Mouse (Mus musculus): Measurements from ENCODE around the gene Plac9a. TPM values are rescaled to one million over a fixed set of nuclear protein-coding genes. Genes with fewer than 3 reads are reported as not detected.
"Not testable (repeated sequence)": the region's sequence is repeated elsewhere in the genome, so short reads cannot be mapped to it uniquely, and the experiment has no call there.

Plac9a gene
- polyA plus RNA-seq (2017; shearing (Covaris generic)) = not detected

DNA sequence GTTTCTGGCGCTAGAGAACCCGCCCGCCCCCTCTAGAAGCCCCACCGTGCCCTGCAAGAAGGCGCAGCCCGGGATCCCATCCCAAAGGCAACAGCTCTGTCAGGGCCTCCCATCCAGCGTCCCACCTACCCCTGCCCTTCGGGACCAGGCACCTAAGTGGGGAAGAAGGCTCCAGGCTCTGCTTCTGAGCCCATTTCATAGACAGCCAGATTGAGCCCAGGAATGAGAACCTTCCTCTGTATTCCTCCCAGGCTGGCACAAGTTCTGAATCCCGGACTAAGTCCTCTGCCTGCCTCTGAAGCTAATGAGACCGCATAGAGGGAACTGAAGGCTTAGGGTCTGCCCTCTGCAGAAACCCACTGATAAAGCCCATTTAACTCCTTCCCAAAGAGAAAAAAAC, at the start of gene Plac9a:
TSS of gene Plac9a (minus strand) at position 101 of the 400 bp plus-strand sequence.
- ATAC-seq = not testable (repeated sequence)

DNA sequence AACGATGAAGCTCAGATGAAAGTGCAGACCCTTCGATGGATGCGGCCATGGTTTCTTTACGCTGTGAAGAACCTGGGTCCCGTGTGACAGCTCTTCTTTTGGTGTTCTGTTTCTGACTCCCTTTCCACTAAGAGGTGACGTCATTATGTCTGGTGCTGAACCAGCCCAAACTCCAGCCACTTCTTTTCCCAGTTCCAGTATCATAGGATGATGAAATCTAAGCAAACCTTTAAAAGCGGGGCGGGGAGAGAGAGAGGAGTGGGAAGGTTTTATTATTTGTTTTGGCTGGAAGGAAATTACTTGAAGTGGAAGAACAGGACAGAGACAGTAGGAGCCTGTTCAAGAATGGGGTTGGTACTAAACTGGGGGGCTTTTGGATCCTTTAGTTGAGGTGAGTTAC, 35.1 kb upstream of the Plac9a start, which contains the start of gene Cphx1:
TSS of gene Cphx1 (plus strand) at position 301 of the 400 bp plus-strand sequence.
- not testable (repeated sequence) for ATAC-seq

DNA sequence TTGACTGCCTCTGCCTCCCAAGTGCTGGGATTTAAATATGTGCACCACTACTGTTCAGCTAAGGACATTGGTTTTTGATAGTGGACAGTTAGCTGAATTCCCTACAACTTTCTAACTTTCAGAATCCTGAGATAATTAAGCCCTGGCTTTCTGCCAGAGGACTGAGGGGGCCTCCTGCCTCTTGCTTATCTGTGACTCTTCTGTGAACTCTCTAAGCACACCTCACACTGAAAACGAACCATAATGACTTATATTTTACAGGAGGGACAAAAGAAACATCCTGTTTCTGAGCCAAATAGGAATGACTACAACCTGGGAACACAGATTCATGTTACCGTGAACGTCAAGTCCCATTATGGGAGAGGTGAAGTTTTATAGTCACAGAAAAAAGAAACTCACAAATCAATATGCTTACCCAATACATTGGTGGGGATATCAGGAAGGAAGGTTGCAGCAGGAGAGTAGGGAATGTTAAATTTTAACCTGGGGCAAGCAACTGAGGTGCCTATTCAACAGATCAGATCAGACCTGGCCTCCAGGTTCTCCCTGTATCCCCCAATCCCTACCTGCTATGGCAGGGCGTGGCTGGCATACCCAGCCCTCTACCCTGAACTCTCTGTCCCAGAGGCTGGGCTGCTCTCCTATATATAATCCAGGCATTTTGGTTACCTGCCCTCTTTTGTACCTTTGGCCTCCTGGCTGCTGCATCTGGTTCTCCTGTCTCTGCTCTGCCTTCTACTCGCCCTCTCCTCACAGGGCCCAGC, 34.1 kb upstream of the Plac9a start:
- not testable (repeated sequence) for ATAC-seq

DNA sequence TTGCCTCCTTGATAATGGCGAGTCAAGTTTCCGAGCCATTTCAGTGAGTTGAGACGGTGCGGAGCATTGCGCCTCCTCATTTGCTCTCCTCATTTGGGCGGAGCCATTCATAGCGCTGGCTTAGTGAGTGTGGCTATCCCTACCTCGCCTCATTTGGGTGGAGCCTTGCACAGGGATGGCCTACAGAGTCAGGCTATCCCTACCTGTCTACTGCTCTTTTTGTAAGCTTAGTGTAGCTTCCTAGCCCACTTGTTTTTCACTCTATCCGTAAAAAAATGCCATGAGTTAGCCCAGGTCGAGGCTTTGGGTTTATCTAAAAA, 24.6 kb upstream of the Plac9a start, which contains the start of gene Tmem254a:
TSS of gene Tmem254a (minus strand) at position 111 of the 320 bp plus-strand sequence.
- ATAC-seq = peak; percentile 91

DNA sequence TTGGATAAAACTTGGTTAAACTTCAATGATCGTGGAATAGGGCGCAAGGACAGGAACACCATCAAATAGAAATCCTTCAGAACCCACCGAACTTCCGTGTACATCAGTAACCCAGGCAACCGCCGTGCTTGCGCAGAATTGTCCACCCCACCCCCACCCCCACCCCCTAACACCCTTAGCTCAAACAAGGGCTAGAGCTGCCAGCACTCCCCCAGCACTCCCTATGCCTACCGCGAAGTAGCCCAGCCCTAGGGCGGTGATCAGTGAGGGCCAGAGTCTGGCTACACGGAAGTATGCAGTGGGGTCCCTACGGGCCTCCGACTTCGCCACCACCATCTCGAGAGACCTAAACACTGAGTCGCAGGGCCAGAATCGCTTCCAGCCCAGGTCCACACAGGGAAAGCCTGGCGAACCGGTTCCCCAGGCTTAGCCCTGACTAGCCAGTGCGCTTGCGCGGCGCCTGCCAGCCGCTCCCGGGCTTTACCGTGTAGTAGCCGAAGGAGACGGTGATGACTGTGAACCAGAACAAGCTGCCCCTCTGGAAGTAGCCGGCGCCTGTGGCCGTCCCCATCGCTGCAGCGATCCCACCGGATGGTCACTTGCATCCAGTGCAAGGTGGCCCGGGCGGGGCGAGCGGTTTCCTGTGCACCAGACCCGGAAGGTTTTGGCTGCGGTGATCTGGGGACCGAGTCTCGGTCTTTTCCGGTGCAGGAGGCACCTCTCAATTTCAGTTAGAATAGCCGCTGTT, 24.1 kb upstream of the Plac9a start:
- ATAC-seq = peak; percentile 55

DNA sequence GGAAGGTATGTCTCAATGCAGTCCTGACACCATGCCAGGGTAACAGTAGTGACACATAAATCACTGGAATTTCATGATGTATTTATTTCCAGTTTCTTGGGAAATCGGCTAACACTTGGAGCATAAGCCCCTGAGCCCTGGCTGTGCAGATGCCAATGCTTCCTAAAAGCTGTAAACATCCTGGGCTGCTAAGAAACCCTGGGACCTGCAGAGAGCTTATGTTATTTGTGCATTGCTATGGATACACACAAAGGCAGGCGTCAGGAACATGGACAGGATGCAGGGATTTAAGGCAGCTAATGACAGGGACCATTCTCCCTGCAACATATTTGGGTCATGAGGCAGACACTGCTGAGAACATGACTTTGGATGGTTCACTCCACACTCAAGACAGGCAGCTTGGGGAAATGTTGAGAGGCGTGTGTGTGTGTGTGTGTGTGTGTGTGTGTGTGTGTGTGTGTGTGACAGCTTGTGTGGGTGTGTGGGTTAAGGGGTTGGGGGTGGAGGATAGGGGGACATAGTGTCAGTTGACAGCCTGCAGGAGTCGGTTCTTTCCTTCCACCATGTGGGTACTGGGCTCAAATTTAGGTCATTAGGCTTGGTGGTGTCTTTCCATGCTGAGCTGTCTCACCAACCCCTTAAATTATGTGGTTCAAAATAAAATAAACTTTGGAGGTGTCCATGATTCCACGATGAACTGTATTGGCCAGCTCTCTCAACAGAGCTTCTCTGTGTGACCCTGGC, 15.7 kb upstream of the Plac9a start:
- ATAC-seq = not testable (repeated sequence)

DNA sequence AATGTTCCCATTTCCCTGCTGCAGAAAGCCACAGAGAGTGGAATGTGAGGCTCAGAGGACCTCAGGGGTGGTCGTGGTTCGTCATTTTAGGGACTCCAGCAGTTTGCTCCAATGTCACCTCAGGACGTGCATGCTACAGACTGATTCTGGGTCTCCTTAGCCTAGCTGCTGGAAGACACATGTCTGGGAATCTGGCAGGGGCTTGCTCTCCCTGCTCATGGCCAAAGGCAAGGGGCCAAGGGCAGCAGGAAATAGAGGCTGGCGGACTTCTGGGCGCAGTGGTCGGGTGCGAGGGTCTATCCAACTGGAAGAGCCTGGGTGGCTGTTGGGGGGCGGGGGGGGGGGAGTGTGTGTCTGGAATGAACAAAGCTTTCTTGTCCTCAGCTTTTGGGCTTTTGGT, 6.1 kb upstream of the Plac9a start:
- ATAC-seq = not testable (repeated sequence)

DNA sequence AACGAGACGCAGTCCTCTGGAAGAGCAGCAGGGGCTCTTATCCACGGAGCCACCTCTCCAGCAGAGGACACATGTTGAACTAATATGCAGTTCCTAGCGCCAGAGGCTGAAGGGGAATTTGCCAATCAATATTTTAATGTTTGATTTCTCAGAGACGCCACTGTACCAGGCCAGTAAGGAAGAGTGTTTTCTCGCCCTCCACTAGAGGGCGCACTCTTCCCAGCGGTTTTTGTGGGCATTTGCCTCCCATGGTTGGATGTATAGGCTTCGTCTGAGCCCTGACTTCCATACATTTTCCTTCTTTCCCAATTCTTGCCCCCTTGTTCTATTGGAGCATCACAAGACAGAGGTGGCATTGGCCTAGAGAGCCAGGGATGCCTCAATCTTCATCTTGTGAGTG, 4.4 kb upstream of the Plac9a start:
- not testable (repeated sequence) for ATAC-seq

DNA sequence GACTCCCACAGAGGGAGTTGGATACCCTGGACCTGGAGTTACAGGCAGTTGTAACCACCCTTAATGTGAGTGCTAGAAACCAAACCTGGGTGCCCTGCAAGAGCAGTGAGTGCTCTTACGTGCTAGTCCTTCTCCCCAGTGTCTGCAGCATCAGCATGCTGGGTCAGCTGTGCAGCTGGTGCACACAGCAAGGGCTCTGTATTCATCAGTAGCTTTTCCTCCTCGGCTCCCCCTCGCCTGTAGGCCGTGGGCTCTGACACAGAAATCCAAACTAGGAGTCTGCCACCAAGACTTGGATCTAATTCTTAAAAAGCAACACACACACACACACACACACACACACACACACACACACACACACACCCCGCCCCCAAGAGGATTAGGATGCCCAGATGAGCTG, 2.3 kb upstream of the Plac9a start:
- not testable (repeated sequence) for ATAC-seq

DNA sequence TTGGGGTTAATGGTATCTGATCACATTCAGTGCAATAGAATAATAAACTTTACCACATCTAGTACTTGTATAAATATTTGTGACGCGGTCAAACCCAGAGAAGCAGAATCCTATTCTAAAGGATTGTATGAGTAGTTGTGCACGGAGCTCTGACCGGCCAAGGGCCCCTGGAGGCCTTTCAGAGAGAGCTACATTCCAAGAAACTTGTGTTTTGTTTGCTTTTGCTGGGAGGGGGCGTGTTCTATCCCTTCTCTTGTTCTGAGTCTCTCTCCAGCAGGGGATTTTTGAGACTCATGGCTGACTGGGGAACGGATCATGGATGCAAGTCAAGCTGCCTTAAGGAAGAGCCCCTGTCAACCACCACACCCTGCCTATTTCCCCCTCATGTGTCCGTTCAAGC, 7.2 kb downstream of the Plac9a start:
- not testable (repeated sequence) for ATAC-seq

DNA sequence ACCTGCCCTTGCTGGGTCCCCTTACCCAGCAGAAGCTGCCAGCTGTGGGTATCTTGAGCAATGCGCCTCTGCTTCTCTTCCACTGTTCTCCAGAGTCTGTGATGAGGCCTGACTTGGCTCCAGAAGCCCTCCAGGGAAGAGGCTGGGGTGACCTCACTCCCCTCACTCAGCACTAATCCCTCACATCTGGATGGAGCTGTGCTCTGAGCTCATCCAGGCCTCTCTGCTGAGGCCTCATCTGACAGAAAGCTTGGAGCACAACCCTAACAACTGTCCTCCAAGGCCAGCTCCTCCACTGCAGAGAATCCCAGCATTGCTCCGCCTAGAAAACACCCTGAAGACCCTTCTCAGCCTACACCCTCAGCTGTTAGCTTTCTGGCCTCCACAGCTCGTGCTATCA, 8.3 kb downstream of the Plac9a start:
- not testable (repeated sequence) for ATAC-seq

DNA sequence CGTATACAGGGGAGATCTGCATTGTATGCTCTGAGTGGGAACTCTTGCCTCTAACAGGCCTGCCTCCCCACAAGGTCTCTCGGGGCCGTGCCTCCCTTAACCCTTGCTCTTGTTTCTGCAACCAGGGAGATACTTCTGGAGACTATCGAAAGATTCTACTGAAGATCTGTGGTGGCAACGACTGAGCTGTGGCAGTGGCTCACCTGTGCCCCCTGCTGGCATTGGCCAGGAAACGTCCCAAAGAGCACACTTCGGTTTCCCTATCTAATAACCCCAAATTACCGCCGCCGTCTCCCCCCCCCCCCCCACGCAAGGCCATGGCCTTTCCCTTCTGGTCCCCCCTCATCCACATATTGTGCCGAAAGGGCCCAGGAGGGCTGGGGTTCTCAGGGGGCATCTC, 17.0 kb downstream of the Plac9a start:
- ATAC-seq = peak; percentile 46

DNA sequence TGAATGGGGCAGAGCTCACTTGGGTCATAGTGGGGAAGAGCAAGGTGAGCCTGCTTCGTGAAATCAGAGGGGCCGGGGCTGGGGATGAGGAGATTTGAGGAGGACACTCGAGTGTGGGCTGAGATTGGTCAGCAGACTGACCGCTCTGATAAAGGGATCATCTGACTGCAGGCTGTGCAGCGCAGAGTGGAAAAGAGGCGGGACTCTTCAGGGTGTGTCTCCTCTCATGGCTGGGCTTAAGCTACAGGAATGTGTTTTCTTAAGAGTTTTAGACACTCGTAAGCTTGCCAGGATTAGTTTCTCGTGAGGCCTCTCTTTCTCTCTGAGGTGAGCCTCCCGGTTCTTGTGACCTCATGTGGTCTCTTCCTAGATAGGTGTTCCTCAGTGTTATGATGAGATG, 21.1 kb downstream of the Plac9a start:
- not testable (repeated sequence) for ATAC-seq

DNA sequence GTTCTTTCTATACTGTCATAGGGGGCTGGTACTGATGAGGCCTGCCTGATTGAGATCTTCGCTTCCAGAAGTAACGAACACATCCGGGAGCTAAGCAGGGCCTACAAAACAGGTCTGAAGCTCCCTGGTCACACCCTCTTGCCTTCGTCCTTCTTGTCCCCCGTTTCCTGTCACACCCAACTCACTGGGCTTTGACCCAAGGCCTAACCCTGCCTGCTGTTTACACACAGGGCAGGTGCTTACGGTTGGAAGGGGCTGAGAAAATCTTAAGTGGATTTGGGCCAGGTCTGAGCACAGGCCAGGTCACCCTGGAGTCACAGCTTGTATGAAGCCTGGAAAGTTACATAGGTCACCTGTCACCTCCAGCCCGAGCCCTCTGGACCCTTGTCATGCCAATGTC, 26.3 kb downstream of the Plac9a start:
- ATAC-seq = not testable (repeated sequence)

DNA sequence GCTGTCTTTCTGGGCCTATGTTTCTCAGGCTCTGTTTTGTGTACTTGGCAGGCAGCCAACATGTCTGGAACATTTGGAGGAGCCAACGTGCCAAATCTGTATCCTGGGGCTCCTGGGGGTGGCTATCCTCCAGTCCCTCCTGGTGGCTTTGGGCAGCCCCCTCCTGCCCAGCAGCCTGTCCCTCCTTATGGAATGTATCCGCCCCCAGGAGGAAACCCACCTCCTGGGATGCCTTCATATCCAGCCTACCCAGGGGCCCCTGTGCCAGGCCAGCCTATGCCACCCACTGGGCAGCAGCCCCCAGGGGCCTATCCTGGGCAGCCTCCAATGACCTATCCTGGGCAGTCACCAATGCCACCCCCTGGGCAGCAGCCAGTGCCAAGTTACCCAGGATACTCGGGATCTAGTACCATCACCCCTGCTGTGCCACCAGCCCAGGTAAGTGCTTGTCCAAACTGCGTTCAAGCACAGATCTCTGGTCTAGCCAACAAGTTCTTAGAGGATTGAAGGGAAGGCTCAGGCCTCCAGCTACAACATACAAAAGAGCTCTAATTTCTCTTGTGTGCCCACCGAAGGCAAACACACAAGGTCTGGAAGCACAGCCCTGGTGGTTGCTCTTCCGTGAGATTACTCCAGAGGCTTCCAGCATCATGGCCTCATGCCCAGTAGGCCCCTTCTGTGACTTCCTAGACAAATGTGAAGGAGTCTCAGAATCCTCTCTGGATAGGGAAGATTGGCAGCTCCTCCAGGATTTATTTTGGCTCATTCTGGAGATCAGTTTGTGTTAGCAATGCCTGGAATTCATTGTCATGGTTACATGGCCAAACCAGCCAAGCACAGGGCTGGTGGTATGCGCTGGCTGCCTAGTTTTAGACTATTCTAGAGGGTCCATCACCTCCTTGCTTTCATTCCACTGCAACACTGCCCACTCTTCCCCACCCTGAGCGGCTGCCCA, 30.2 kb downstream of the Plac9a start:
- ATAC-seq = no peak

DNA sequence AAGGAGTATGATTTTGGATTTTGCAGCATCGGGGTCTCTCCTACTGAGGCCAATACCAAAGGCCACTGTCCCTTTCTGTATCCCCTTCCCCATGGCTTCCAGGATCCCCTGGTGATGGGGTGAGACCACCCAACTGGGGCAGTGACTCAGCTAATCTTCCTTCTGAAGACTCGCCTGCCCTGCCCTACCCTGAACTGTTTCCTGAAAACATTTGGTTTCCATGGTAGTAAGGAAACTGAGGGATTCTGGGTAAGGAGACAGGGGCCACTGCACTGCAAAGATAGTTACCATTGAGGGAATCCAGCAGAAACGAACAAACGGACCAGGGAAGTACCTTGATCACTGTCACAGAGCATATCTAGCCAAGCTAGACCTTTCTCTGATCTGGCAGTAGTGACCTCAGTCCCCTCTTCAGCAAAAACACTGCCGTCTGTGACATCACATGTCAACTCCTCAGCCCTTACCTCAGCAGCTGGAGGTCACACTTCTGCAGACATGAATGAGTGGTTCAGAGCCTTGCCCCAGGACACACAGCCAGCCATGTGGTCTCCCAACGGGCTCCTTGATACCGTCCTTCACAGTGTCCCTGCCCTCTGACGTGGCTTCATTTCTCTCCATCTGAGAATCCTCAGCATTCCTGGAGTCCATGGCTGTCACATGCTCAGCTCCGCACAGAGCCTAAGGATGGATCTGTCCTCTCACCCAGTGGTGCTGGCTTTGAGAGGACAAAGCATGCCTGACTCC, 33.6 kb downstream of the Plac9a start:
- no peak for ATAC-seq

DNA sequence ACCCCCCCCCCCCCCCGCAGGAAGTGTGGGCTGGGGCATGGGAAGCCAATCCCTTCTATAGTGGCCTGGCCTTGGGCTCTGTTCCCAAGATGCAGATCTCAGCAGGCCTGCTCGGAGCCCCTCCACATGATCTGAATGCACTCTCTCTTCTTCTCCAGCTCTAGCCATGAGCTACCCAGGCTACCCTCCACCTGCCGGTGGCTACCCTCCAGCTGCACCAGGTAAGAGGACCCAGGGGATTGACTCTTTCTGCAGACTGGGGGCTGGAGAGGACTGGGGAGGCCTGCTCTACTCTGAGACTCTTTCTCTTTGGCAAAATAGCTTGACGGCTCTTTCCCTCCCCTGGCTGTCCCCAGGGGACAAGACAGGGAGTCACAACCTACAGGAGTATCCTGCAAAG, 34.2 kb downstream of the Plac9a start:
- no peak for ATAC-seq

DNA sequence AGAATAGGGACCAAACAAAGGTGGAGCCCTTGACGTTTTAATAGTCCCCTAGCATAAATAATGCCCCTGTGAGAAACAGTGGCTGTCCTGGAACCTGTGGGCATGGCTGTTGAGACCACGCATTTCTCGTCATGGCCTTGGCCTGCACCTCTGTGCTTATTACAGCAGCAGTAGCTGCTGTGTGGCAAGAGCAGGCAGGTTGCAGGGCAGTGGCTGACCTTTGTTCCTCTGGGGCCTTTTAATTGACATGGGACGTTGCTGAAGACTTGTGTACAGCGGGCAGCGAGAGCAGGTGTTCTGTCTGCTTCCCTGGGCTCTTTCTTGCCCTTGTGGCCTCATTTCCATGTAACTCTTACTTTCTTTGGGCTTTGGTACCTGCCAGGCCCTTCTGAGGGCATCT, 35.1 kb downstream of the Plac9a start:
- ATAC-seq = no peak

DNA sequence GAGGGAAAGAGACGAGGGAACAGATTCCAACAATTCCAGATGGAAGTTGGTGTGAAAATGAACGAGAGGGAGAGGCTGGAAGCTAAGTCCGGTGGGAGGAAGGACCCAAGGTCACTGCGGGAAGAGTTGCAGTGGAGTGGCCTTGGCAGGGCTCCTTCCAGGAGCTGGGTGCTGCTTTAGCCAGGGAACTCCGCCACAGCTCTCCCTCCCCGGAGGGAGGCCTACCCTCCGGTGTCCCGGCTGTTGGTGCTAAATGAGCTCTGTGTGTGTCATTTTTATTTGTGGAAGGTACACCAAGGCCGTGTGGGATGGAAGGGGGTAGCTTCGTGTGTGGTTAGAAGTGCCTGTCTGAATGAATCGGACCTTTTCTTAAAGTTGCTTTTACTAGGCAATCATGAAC, 36.1 kb downstream of the Plac9a start:
- ATAC-seq = no peak

DNA sequence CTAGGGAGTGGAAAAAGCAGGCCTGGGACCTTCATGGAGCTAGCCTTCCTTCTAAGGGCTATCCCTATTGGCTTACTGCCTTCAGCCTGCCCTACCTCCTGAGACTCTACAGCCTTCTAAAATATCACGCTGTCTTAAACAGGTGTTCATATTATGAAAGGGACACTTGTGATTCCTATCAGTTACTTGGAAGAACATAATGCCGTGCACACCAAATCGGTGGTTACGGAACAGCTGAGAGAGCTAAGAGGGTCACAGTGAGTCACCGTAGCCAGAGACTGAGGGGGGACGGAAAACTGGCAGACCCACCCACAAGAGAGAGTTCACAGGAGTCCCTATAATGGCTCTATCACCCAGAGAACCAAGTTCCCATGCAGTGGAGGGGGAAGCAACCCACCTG, 36.5 kb downstream of the Plac9a start:
- ATAC-seq = no peak

DNA sequence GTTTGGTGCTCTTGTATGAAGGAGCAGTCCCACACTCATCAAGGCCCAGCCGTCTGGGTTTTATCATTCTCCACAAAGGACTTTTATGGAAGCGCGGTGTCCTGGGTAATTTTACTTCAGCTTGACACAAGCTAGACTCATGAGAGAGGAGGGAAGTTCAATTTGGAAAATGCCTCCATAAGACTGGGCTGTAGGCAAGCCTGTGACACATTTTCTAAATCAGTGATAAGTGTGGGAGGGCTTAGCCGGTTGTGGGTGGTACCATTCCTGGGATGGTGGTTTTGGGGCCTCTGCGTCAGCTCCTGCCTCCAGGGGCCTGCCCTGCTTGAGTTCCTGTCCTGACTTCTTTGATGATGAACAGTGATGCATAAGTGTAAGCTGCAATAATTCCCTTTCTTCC, 37.6 kb downstream of the Plac9a start:
- no peak for ATAC-seq

All from inflammation-experienced regulatory T-cells, adult 6 months (primary cell).